Mouse (Mus musculus) cerebellum, adult 9-10 months (tissue): ENCODE results near the gene Fam98a.

ENCODE experiments used
- DNase-seq: peaks from one replicate; pipeline ENCODE4 v3.0.0; 2022

Fam98a gene

DNA sequence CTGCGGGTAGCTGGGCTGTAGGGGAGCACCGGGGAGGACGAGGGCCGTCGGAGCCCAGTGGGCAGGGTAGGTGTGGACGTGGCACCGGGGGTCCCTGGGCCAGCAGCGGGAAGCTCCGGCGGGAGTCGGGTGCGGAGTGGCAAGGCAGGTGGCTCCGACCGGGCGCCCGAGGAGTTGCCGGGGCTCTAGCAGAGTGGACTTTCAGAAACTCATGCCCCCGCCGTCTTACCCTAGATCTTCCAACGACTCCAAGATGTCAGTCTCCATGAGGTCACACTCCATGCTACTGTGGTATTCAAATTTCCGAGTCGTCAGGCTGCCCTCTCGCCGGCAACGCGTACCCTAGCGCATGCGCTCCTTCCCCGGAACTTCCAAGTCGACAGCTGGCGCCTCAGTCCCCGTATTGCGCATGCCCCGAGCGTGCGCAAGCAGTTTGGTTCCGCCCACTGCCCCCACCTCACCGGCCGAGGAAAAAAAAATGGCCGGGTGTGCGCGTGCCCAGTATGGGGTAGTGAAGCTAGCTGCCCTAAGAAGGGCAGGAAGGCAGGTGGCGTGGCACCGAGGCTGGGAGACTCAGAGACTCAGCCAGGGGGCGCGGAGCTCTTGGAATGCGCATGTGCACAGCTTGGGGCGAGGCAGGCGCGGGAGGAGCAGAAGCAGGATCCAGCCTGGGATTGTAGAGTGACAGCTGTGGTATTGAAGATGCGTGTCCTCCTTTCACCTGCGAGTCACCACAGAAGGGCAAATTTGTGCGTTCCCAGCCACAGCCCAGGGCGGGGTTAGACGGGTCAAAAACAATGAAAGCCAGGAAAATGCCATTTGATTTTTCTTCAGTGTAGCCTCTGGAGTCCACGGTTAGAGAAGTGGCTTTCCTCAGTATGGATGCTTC lies at the start of gene Fam98a:
Gene Fam98a (minus strand): TSS at position 435 of the 889 bp plus-strand sequence.
- peak; percentile 98 for DNase-seq

DNA sequence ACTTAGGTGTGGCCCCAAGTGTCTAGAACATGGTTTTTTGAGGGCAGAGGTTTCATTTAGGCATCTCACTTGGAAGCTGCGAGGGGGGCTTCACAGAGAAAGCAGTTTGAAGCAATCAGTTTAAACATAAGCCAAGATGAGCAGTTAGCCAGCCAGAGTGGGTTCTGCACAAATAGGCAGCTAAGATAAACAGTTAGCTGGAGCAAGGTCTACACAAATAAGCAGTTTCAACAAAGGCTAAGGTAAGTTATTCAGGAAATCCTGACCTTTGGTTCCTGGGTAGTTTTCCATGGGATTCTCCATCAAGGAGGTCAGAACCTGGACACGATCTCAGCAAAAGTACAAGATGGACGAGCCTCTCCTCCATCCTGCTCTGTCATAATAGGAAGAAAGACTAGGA lies 46.9 kb upstream of the Fam98a start:
- no peak for DNase-seq

DNA sequence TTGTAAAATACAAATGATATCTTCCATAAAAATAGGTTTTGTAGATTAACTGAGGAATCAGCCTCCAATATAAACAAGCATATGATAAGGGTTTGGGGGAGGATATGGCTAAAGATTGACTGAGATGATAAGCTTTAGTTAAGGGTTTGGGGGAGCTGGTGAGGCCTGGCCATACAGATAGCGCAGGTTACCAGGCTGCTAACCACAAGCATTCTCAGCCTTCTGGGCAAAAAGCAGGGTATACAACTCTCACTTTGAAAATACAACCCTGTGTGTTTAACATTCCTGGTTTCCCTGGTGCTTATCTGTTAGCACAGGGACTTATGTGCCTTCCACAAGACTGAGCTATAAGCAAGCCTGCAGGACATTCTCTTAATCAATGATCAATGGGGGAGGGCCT lies 31.0 kb upstream of the Fam98a start:
- no peak for DNase-seq

DNA sequence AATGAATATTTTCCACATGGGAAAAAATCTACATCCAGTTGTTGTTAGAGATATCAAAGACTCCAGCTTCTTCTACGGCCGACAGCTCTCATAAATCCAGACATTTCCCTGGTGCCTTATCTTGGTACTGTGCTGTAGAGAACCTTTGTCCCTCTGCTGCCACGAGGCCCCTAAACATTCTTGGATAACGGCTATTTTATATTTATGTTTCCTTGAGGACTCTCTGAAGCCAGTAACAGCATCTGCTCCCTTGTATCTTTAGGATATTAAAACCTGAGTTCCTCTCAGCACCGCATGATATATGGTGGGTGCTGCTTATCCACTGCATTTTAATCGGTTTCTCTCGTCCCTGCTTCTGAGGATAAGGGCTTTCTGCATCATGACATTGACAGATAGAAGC lies 23.9 kb upstream of the Fam98a start:
- DNase-seq: no peak

DNA sequence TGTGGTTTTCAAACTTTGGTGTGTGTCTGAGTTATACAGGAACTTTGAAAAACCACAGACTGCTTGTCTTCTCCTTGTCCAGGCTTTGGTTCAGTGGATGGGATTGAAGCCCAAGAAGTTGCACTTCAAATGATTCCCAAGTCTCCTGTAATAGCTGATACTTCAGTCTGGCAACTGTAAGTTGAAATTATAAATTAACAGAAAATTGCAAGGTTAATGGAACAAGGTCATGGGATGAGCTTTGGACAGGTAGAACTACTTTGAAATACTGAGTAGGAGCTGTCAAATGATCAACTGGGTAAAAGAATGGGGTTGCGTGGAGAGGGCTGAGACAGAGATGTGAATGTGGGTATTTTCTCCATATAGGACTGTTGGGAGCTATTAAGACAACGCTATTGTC lies 6.3 kb upstream of the Fam98a start:
- no peak for DNase-seq

DNA sequence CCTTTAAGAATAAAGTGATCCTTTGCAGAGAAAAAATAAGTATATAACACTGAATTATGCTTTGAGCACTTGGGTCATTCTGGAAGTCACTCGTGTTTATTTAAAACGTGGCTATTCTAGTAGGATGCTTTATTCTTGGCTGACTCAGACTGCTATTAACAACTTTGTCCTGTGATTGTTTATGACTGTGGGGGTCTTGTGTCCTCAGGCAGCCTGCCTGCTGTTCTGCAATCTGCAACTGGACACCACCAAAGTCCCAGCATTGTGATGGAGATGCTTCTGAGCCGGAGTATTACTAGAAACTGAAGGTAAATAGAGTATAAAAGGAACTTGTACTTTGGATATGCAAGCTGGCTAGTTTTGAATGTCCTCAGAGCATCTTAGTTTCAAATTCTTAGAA lies 5.3 kb upstream of the Fam98a start:
- no peak for DNase-seq

DNA sequence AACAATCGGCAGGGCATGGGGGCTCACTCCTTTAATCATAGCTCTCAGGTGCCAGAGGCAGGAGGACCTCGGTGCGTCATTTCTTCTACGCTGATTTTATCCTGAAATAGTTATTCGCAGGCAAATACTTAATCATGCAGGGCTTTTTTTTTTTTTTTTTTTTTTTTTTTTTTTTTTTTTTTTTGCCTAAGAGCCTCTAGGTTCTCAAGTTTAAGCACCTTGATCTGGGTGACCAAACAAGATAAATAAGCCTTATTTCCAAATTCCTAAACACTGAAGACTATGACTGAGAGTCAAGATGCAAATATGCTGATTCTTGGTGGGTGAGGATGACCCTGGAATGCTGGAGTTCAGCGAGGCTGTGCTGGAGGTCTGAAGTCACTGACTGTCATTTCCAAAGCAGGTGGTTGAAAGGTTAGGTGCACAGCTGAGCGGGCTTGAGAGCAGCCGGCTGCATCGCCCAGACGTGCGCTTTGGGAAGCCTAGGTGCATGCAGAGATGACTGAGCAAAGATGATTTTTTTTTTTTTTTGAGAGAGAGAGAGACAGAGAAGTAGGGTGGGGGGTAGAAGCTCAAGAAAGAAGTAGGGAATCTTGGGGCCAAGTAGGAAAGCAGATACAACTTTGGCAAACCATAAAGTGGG lies 854 bp downstream of the Fam98a start:
- DNase-seq: no peak

DNA sequence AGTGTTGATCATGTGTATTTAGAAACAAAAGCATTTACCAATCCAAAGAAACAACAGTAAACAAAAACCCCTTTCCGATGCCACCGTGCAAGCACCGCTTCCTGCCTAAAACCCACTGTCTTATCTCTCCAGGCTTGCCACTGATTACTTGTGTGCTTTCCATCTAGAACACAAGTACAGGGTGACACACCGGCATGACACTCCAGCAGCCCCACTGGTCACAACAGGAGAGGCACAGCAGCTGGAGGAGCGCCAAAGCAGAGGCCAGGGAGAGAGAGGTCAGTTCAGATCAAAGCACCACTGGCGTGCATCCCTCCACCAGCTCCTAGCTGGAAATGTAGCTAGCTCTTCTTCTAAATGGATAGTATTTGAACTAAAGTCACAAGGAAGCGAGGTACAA lies 7.5 kb downstream of the Fam98a start:
- DNase-seq: no peak

DNA sequence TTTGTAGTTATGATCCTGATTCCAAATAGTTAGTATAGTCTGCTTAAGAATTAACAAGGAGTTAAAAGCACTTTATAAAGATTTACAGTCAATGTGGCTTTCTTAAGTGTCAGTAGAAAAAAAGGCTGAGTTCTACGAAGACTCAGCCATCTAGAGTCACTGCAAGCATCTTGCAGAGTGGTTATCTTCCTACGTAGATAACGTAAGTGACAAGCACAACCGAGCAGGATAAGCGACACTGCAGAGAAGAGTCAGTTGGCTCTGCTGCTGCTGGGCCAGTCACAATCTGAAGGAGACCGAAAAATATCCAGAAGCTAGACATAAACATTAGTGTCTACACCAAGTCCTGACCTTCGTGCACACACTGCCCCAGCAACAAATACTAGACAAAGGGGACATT lies 8.3 kb downstream of the Fam98a start:
- no peak for DNase-seq

DNA sequence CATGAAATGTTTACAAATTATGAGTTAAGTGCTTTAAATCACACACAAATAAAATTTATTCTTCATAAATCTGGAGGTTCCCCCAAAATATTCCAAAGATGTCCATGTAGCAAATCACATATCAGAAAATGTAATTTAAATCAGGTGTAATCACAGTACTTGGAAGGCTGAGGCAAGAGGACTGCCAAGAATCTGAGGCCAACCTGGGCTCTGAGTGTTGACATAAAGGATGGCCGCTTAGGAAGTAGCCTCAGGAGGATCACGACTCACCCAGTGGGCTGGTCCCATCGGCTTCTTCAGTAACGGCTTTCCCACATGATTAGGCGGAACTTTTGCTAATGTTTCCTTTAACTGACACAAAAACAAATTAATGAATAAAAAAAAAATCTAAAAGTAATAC lies 11.9 kb downstream of the Fam98a start:
- no peak for DNase-seq

DNA sequence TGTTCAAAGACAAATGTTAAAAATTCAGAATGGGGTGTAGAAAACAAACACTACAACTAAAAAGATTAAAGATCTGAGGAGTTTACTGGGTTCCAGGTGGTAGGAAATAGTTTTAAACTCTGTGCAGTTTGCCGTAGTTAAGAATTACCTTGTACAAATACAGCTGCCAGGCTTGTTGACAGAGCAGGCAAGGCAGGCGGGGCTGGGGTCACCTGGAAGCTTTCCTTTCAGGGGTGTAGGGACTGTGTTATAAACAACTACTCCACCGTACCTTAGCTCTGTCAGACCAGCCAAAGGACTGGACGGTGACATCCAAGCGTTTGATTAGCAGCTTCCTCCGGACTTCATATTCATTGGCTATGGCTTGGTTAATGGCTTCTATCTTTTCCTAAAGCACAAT lies 12.6 kb downstream of the Fam98a start:
- DNase-seq: no peak

DNA sequence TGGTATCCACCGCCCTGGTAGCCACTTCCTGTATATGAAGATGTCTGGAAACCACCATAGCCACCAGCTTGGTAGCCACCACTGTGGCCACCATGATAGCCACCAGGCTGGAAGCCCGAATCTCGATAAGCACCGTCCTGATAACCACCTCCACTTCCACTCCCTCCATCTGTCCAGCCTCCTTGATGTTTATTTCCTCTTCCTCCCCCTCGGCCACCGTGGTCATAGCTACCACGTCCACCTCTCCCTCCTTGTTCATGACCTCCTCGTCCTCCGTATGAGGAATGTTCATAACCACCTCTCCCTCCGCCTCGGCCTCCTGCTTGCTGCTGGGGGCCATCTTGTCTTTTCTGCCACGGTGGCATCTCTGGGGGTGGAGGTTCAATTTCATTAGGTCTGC lies 13.3 kb downstream of the Fam98a start:
- no peak for DNase-seq

DNA sequence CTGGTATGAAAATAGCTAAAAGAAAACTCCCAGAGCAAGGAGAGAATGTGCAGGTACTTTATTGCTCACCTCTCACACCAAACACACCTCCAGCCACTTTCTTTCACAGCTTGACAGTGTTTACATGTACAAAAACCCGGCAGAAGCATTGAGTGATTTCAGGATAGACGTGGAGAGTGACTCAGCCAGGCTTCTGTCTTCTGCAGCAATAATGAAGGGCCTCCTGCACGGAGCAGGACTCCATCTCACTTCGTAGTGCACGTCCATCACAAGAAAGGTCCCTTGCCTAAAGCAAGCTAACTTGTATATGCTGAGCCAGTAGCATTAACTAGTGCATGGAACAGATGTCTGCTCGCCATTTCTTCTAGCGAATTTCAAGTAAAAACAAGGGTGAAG lies 14.7 kb downstream of the Fam98a start:
- DNase-seq: no peak

DNA sequence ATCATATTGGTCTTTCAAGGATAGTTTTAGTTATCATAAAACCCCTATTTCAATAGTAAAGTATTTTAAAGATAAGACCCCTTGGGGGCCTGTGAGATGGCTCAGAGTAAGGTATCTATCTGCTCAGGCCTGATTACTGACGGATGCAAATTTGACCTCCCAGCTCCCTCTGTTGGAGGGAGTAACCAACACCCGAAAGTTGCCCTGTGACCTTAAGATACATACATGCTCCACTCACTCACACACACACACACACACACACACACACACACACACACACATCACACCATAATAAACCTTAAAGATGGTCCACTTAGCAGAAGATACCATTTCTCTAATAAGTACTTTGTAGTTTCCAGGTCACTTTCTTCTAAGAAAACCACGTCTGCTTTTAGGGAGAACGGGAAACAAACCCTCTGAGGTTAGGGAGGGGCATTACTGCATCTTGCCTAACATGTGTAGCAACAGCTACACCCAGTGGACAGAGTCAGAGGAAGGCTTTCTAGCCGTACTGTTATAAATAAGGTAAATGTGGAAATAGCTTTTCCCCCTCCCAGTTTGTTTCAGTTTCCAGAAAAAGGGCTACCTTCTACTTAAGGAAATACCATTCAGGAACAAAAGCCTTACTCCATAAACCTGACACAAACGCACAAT lies 15.2 kb downstream of the Fam98a start:
- no peak for DNase-seq

DNA sequence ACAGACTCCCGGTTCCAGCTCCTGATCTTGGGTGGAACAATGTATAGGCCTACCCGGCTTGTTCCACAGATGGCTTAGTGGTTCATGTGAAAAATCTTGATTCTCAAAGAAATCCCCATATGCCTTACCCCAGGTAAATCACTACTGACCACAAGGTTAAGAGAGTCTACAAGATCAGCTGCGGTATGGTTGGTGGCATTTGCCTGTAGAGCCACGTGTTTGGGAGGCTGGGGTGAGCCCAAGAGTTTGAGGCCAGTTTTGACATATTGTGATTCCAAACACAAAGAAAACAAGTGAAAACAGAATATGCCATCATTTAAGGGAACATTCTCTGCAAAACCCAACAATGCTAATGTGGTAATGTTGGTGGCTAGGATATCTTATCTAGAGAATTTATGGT lies 16.1 kb downstream of the Fam98a start:
- DNase-seq: no peak

DNA sequence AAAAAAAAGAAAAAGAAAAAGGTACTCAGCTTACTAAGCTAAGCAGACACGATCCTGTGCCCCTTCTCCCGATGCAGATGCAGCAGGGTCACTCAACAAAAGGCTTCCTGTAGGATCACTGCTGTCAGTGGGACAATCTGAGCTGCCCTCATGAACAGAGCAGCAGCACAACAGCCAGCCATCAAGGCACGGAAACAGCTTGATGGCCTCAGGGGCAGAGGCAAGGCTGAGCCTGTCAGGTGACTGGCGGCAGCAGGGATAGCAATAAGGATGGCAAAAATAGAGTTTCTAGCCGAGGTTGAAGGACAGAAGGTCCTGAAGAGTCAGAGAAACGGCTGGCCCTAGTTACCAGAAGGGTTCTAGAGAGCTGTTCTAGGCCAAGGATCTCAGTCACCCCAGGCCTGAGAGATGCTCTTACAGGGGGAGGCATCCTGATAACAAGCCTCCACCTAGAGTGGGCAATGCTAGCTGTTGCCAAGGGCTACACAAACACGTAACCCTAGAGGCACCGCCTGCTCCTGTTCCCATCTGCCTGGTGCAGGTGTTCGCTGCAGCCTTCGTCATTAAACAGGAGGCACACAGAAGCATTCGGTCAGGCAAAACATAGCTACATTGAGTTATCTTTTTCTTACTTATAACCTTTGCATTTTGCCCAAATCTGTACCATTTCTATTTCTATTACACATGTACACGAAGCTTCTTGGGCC lies 17.3 kb downstream of the Fam98a start:
- DNase-seq: no peak

DNA sequence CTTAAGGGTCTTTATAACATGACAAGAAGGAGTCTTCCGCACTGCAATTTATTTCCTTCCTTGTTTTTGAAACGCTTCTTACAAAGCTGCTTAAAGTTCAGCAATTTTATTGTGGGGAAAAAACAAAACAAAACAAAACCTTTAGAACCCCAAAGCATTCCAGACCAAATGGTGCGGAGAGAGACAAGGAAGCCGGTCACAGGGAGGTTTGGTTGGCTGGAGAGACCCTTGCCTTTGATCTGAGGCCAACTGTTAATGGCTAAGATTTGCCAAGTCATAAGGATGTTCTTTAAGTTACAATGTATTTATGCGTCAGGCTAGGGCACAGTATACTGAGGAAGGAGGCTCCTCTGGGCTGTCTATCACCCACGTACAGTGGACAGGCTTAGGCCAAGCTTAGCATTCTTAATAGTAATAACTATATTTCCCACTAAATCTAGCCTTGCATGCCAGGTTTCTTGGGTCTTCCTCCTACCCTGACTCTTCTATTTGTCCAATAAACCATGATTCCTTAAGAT lies 19.2 kb downstream of the Fam98a start:
- no peak for DNase-seq

DNA sequence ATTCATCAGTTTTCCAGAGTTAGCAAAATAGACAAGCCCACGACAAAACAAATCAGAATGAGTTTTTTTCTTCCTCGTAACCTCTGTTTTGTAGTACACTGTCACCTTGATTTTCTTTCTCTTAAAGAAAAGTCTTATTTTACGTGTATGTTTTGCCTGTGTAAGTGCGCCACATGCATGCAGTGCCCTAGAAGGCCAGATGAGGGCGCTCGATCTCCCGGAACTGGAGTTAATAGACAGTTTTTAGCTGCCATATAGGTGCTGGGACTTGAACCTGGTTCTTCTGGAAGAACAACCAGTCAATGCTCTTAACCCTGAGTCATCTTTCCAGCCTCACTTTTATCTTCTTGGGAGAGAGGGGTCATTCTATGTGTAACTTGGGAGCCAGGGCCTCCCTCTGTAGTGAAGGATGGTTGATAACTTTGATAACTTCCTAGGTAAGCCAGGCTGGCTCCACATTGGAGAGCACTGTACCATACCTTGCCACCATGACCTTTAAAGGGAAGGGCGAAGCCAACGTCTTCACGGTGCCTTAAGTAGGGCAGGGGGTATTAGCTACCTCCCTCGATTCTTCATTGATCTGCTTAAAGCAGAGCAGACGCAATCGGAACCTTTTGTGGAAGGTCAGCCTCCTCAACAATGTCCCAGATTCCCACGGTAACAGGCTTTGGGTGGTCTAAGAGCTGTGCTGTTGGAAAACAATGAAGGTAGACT lies 22.4 kb downstream of the Fam98a start:
- DNase-seq: no peak

DNA sequence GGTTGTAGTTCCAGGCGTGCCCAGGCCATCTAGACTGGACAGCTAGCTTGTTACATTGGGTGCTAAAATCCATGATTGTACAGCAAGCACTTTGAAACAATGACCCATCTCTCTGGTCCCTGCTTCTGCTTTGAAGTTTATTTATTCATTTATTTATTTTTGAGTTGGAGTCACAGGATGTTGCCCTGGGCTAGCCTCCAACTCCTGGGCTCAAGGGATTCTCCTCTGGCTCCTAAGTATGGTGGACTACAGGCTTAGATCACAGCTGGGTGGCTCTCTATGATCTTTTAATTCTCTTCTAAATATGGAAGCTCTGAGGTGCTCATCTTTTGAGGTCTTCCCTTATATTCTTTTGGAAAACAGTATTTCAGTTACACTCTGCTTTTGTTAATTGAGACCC lies 25.3 kb downstream of the Fam98a start:
- no peak for DNase-seq

DNA sequence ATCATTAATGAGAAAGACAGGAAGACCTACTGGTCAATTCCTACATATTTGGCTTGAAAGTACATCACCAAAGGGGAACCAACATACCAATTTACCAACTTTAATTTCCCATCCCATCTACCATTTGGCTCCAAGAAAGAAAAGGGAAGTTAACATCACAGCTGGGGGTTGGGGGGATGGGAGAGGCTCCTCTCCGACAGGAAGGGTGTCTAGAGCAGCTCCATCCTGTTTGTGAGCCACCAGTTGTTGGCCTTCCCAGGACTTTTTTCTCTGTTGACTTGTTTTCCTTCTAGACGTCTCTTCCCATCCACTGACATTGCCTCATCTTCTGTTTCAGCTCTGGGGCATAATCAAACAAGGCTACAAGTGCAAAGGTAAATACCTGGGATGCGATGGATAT lies 27.9 kb downstream of the Fam98a start:
- no peak for DNase-seq

DNA sequence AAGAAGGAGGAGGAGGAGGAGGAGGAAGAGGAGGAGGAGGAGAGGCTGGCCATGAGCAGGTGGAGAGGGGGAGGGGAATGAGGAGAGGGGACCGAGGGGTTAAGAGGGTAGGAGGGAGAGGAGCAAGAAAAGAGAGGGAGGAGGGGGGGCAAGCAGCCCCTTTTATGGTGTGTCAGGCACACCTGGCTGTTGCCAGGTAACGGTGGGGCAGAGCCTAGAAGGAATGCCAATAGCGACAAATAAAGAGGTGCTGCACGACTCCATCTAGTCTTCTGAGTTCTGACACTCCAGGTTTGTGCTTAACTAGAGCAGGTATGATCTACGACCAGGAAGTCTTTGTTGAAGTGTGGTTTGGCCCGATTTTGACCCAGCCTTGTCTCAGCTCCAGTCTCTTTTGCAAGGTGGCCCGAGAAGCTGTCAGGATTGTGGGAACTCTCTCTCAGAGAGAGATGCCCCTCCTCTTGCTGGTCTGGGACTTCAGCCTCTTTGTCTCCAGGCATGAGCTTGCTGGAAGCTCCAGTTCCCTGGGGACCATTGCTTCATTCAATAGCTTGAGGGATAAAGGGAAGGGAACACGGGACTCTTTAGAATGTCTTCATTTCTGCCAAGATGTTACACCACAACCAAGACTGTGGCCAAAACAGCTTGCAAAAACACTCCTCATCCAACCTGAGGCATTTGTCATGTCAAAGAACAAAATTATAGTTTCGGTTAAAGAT lies 29.2 kb downstream of the Fam98a start:
- DNase-seq: no peak
